Mouse (Mus musculus) liver, adult 2 months (tissue): ENCODE results near the gene Ces5a. TPM values are rescaled to one million over a fixed set of nuclear protein-coding genes. Genes with fewer than 3 reads are reported as not detected.
"Not testable (repeated sequence)": the region's sequence is repeated elsewhere in the genome, so short reads cannot be mapped to it uniquely, and the experiment has no call there.

ENCODE experiments used
- DNase-seq: peaks from one replicate; pipeline ENCODE4 v3.0.0-alpha.2; 2011; ENCODE audit warnings: low read depth, low spot score; ENCODE audit errors: extremely low read depth
- H3K27ac ChIP-seq: fragments of 200-500 bp; replicated peaks from 2 replicates; pipeline ENCODE4 v1.5.1; 2012; ENCODE audit warnings: low read depth, mild to moderate bottlenecking, control low read depth, inconsistent platforms, low read length; ENCODE audit not compliant: insufficient read depth
- H3K27me3 ChIP-seq: fragments of 200-500 bp; 2 replicates; pipeline ENCODE4 v1.6.1; 2012; ENCODE audit warnings: mild to moderate bottlenecking, moderate library complexity, low read length, inconsistent platforms; ENCODE audit not compliant: control insufficient read depth, insufficient read depth
- H3K36me3 ChIP-seq: fragments of 200-500 bp; 2 replicates; pipeline ENCODE4 v1.6.1; 2012; ENCODE audit warnings: low read length, inconsistent platforms; ENCODE audit not compliant: control insufficient read depth, insufficient read depth
- H3K4me1 ChIP-seq: fragments of 200-500 bp; 2 replicates; pipeline ENCODE4 v1.6.1; 2011; ENCODE audit warnings: low read length; ENCODE audit not compliant: control insufficient read depth, insufficient read depth
- H3K4me3 ChIP-seq: fragments of 200-500 bp; 2 replicates; pipeline ENCODE4 v1.5.1; 2011; ENCODE audit warnings: low read depth, mild to moderate bottlenecking, control low read depth, low read length, moderate library complexity; ENCODE audit not compliant: insufficient read depth
- H3K79me2 ChIP-seq: fragments of 200-500 bp; 2 replicates; pipeline ENCODE4 v1.6.1; 2012; ENCODE audit warnings: inconsistent platforms, mild to moderate bottlenecking, low read length, moderate library complexity; ENCODE audit not compliant: control insufficient read depth, insufficient read depth
- H3K9ac ChIP-seq: fragments of 200-500 bp; 2 replicates; pipeline ENCODE4 v1.6.1; 2012; ENCODE audit warnings: low read depth, mild to moderate bottlenecking, control low read depth, inconsistent platforms, low read length
- CTCF ChIP-seq: fragments of 200-500 bp; IDR thresholded peaks from 2 replicates; pipeline ENCODE4 v1.5.1; 2011; ENCODE audit warnings: low read depth, low read length, control low read depth
- POLR2A ChIP-seq: fragments of 200-500 bp; IDR thresholded peaks from 2 replicates; pipeline ENCODE4 v1.6.1; 2011; ENCODE audit warnings: low read length, control low read depth; ENCODE audit not compliant: insufficient read depth; ENCODE audit errors: extremely low read depth
- WGBS: fragments of 180-500 bp; shearing (Covaris S2); methylation state at CpG from one replicate; pipeline ENCODE4 v1.1.7; 2018; 5-methylcytosine and 5-hydroxymethylcytosine counted together
- polyA plus RNA-seq: library from polyadenylated mRNA; depleted of rRNA; stranded (reverse); fragments of >200 nt; gene quantifications from 2 replicates; pipeline ENCODE4 v1.2.3, GENCODE M21; 2012; rRNA removed
- total RNA-seq: library from RNA; depleted of rRNA; stranded (reverse); fragments of >200 nt; gene quantifications from 2 replicates; pipeline ENCODE4 v1.2.3, GENCODE M21; 2014; rRNA removed

Gene Ces5a
- total and polyA plus RNA-seq, 2 experiments: not detected

GRCm38 (mm10) chr8:93488743-93489142 lies 46.9 kb downstream of the Ces5a start:
- Histone ChIP-seq H3K4me3 (no peak overlapping the region), H3K4me1 (no peaks in the 10 kb centered on the region), H3K27ac (no peak overlapping the region), H3K79me2 (no peaks in the 10 kb centered on the region), H3K9ac (no peak overlapping the region), H3K36me3 (no peaks in the 10 kb centered on the region), H3K27me3 (no peaks in the 10 kb centered on the region)
- no peak for DNase-seq
- TF ChIP-seq POLR2A (no peak), CTCF (no peak)
- 28% methylated on average over 4 of the region's 4 CpGs for WGBS

- H3K9ac ChIP-seq: no peak overlapping the region
- H3K27me3 ChIP-seq: no peaks in the 10 kb centered on the region
- H3K79me2 ChIP-seq: no peaks in the 10 kb centered on the region
- peak; percentile 91 for DNase-seq
- no peak for TF ChIP-seq CTCF
- TF ChIP-seq POLR2A: no peak
- no peaks in the 10 kb centered on the region for H3K36me3 ChIP-seq
- H3K27ac ChIP-seq: peak overlapping the region; percentile 62
- peaks cover 7% of the 10 kb centered on the region; the same call in 1 of the 2 replicates for H3K4me1 ChIP-seq
- 25% methylated on average over 3 of the region's 3 CpGs for WGBS
- H3K4me3 ChIP-seq: no peak overlapping the region
These were observed 57.4 kb downstream of the Ces5a start for GRCm38 (mm10) chr8:93478211-93478610.

DNA sequence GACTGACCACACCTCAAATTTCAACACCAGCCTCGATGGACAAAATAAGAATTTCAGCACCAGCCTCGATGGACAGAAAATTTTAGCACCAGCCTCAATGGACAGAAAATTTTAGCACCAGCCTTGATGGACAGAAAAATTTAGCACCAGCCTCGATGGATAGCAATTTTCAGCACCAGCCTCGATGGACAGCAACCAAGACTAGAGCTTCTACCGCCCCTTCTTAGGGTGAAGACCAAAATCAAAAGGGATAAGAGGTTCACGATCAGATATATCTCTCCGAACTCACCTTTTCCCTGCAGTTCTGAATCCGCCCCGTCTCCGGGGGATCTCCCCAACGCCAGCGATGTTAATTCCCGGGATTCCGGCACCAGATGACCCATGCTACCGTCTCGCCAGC lies 65.9 kb downstream of the Ces5a start:
- not testable (repeated sequence) for H3K9ac ChIP-seq, H3K27ac ChIP-seq, H3K36me3 ChIP-seq, H3K4me3 ChIP-seq, H3K79me2 ChIP-seq, DNase-seq, H3K4me1 ChIP-seq, H3K27me3 ChIP-seq
- 84% methylated on average over 16 of the region's 16 CpGs for WGBS

- 93% methylated on average over 12 of the region's 12 CpGs for WGBS
- no peak for DNase-seq
- no peak overlapping the region for H3K27ac ChIP-seq
- no peaks in the 10 kb centered on the region for H3K36me3 ChIP-seq
- TF ChIP-seq POLR2A: no peak
- TF ChIP-seq CTCF: no peak
- H3K4me1 ChIP-seq: no peaks in the 10 kb centered on the region
- H3K4me3 ChIP-seq: no peak overlapping the region
- H3K9ac ChIP-seq: no peak overlapping the region
- no peaks in the 10 kb centered on the region for H3K27me3 ChIP-seq
- no peaks in the 10 kb centered on the region for H3K79me2 ChIP-seq
These were observed 81.3 kb downstream of the Ces5a start for GRCm38 (mm10) chr8:93454258-93454877.

Other genes starting within 250 kb of the Ces5a start
- 147 and 240 TPM in 2 replicates for gene Ces1g, start 198.5 kb downstream of the Ces5a start, total RNA-seq
- 90.3 and 127 TPM in 2 replicates for gene Ces1g, start 198.5 kb downstream of the Ces5a start, polyA plus RNA-seq
- not detected in 2 replicates for gene Ces1h, start 156.1 kb downstream of the Ces5a start, total RNA-seq
- gene Ces1h, start 156.1 kb downstream of the Ces5a start, polyA plus RNA-seq: not detected in 2 replicates